Mouse (Mus musculus) A20 (cell line): ENCODE results near the gene Chst11.
A peak's percentile ranks its signal among the peaks of the same experiment; 100 is the strongest.

Experiments
- DNase-seq: peaks from one replicate; pipeline ENCODE4 v3.0.0-alpha.2; 2011; ENCODE audit warnings: low read depth, low spot score

Gene Chst11

GRCm38 (mm10) chr10:83168303-83169056 lies 183.2 kb downstream of the Chst11 start:
- no peak for DNase-seq

- no peak for DNase-seq
These were observed 184.3 kb downstream of the Chst11 start for GRCm38 (mm10) chr10:83169554-83169953.

- DNase-seq, result no peak
These were observed 192.9 kb downstream of the Chst11 start for GRCm38 (mm10) chr10:83178151-83178550.

GRCm38 (mm10) chr10:83178661-83179060 lies 193.4 kb downstream of the Chst11 start:
- DNase-seq, result no peak

GRCm38 (mm10) chr10:83181831-83182572 lies 196.7 kb downstream of the Chst11 start:
- DNase-seq, result peak; percentile 85

- DNase-seq, result peak; percentile 82
These were observed 197.3 kb downstream of the Chst11 start for GRCm38 (mm10) chr10:83182573-83182960.

- peak; percentile 62 for DNase-seq
These were observed 198.6 kb downstream of the Chst11 start for GRCm38 (mm10) chr10:83183634-83184479.

- DNase-seq, result no peak
These were observed 199.3 kb downstream of the Chst11 start for GRCm38 (mm10) chr10:83184480-83185069.

- DNase-seq, result no peak
These were observed 199.8 kb downstream of the Chst11 start for GRCm38 (mm10) chr10:83185121-83185520.

- DNase-seq, result no peak
These were observed 200.9 kb downstream of the Chst11 start for GRCm38 (mm10) chr10:83186167-83186566.

- no peak for DNase-seq
These were observed 201.7 kb downstream of the Chst11 start for GRCm38 (mm10) chr10:83186984-83187383.

GRCm38 (mm10) chr10:83189071-83189470 lies 203.8 kb downstream of the Chst11 start:
- no peak for DNase-seq

- no peak for DNase-seq
These were observed 206.2 kb downstream of the Chst11 start for GRCm38 (mm10) chr10:83191476-83191875.

GRCm38 (mm10) chr10:83191982-83192381 lies 206.7 kb downstream of the Chst11 start:
- DNase-seq, result no peak

GRCm38 (mm10) chr10:83197690-83198336 lies 212.5 kb downstream of the Chst11 start:
- peak; percentile 79 for DNase-seq

- no peak for DNase-seq
These were observed 213.4 kb downstream of the Chst11 start for GRCm38 (mm10) chr10:83198692-83199091.

GRCm38 (mm10) chr10:83199290-83199689 lies 214.0 kb downstream of the Chst11 start:
- DNase-seq, result no peak

- DNase-seq, result no peak
These were observed 216.2 kb downstream of the Chst11 start for GRCm38 (mm10) chr10:83201525-83201924.

- DNase-seq, result no peak
These were observed 217.8 kb downstream of the Chst11 start for GRCm38 (mm10) chr10:83202906-83203702.

GRCm38 (mm10) chr10:83208436-83208835 lies 223.1 kb downstream of the Chst11 start:
- DNase-seq, result no peak
